Mouse (Mus musculus) megakaryocyte, embryonic 14.5 days (primary cell): Measurements from ENCODE around the gene Copa. TPM values are rescaled to one million over a fixed set of nuclear protein-coding genes. Genes with fewer than 3 reads are reported as not detected.

Experiments used
- H3K27me3 ChIP-seq: replicated peaks from 2 replicates; pipeline ENCODE3; 2012; ENCODE audit warnings: inconsistent platforms
- H3K36me3 ChIP-seq: replicated peaks from 2 replicates; pipeline ENCODE3; 2012; ENCODE audit warnings: low read length, inconsistent platforms, mixed read lengths
- H3K4me1 ChIP-seq: 2 replicates; pipeline ENCODE4 v1.6.1; 2012; ENCODE audit warnings: inconsistent platforms
- H3K4me3 ChIP-seq: replicated peaks from 2 replicates; pipeline ENCODE3; 2012; ENCODE audit warnings: moderate library complexity, mild to moderate bottlenecking, inconsistent platforms
- H3K9me3 ChIP-seq: 2 replicates; pipeline ENCODE4 v1.6.1; 2012; ENCODE audit warnings: inconsistent platforms
- FLI1 ChIP-seq: IDR thresholded peaks from 2 replicates; pipeline ENCODE4 v1.6.1; 2012; ENCODE audit warnings: low read length, inconsistent platforms, mixed read lengths
- GATA1 ChIP-seq: IDR thresholded peaks from 3 replicates; pipeline ENCODE4 v1.6.1; 2012; ENCODE audit warnings: mixed read lengths, low read length, inconsistent platforms, borderline replicate concordance
- polyA plus RNA-seq: library from polyadenylated mRNA; stranded (reverse); fragments of >175 nt; gene quantifications from 2 replicates; pipeline ENCODE4 v1.2.3, GENCODE M21; 2012; ENCODE audit warnings: low replicate concordance; ENCODE audit not compliant: insufficient read depth

Gene Copa
- polyA plus RNA-seq, 1 experiment: 15.6 TPM

GRCm38 (mm10) chr1:172160508-172160907 lies 78.2 kb downstream of the Copa start:
- Histone ChIP-seq H3K36me3 (peaks cover 69% of the 10 kb centered on the region), H3K4me3 (no peak overlapping the region)

GRCm38 (mm10) chr1:172162009-172162408 lies 79.7 kb downstream of the Copa start:
- no peak overlapping the region for H3K4me3 ChIP-seq
- H3K36me3 ChIP-seq: peaks cover 70% of the 10 kb centered on the region
- H3K4me1 ChIP-seq: peaks cover 35% of the 10 kb centered on the region
- H3K9me3 ChIP-seq: no peaks in the 10 kb centered on the region
- H3K27me3 ChIP-seq: no peaks in the 10 kb centered on the region
- TF ChIP-seq FLI1 (no peak), GATA1 (no peak)

More at GRCm38 (mm10) chr1:172160508-172160907, 78.2 kb downstream of the Copa start:
- Histone ChIP-seq H3K9me3 (no peaks in the 10 kb centered on the region), H3K4me1 (peaks cover 41% of the 10 kb centered on the region), H3K27me3 (no peaks in the 10 kb centered on the region)
- no peak for TF ChIP-seq GATA1
- no peak for TF ChIP-seq FLI1

GRCm38 (mm10) chr1:172162959-172163358 lies 80.6 kb downstream of the Copa start:
- H3K9me3 ChIP-seq: no peaks in the 10 kb centered on the region
- TF ChIP-seq FLI1 (no peak), GATA1 (no peak)
- no peaks in the 10 kb centered on the region for H3K27me3 ChIP-seq
- H3K4me1 ChIP-seq: peaks cover 35% of the 10 kb centered on the region
- H3K36me3 ChIP-seq: peaks cover 79% of the 10 kb centered on the region
- no peak overlapping the region for H3K4me3 ChIP-seq

GRCm38 (mm10) chr1:172167911-172168310 lies 85.6 kb downstream of the Copa start:
- Histone ChIP-seq H3K36me3 (peaks cover 98% of the 10 kb centered on the region), H3K4me1 (peaks cover 10% of the 10 kb centered on the region; the same call in 1 of the 2 replicates), H3K9me3 (no peaks in the 10 kb centered on the region), H3K27me3 (no peaks in the 10 kb centered on the region), H3K4me3 (no peak overlapping the region)
- TF ChIP-seq FLI1 (no peak), GATA1 (no peak)

GRCm38 (mm10) chr1:172169809-172170208 lies 87.5 kb downstream of the Copa start:
- peaks cover 98% of the 10 kb centered on the region for H3K36me3 ChIP-seq
- H3K4me1 ChIP-seq: no peaks in the 10 kb centered on the region
- TF ChIP-seq GATA1 (no peak), FLI1 (no peak)
- H3K27me3 ChIP-seq: no peaks in the 10 kb centered on the region
- no peaks in the 10 kb centered on the region for H3K9me3 ChIP-seq
- no peak overlapping the region for H3K4me3 ChIP-seq

Other genes starting within 250 kb of the Copa start
- gene Cd84, start 242.8 kb upstream of the Copa start, polyA plus RNA-seq: 1.2 and 4.2 TPM in 2 replicates
- gene Gm10521, start 186.9 kb upstream of the Copa start, polyA plus RNA-seq: 0.36 TPM in 1 of 2 replicates, not detected in the other
- not detected in 2 replicates for gene Slamf6, start 165.0 kb upstream of the Copa start, polyA plus RNA-seq
- 3.2 TPM in 1 of 2 replicates, not detected in the other for gene Vangl2, start 54.1 kb upstream of the Copa start, polyA plus RNA-seq
- gene Nhlh1, start 25.0 kb upstream of the Copa start, polyA plus RNA-seq: not detected in 2 replicates
- 0.76 and 7.6 TPM in 2 replicates for gene Ncstn, start 266 bp downstream of the Copa start, polyA plus RNA-seq
- 4.1 and 18.9 TPM in 2 replicates for gene Pex19, start 44.2 kb downstream of the Copa start, polyA plus RNA-seq
- 15.0 and 34.6 TPM in 2 replicates for gene Dcaf8, start 65.6 kb downstream of the Copa start, polyA plus RNA-seq
- gene Pea15a, start 124.3 kb downstream of the Copa start, polyA plus RNA-seq: 6.9 and 11.9 TPM in 2 replicates
- not detected in 2 replicates for gene Casq1, start 137.3 kb downstream of the Copa start, polyA plus RNA-seq
- gene Atp1a4, start 175.9 kb downstream of the Copa start, polyA plus RNA-seq: not detected in 2 replicates
- gene Igsf8, start 179.1 kb downstream of the Copa start, polyA plus RNA-seq: 18.9 and 46.3 TPM in 2 replicates
- 0.03 TPM in 1 of 2 replicates, not detected in the other for gene Atp1a2, start 215.5 kb downstream of the Copa start, polyA plus RNA-seq
- gene Kcnj9, start 246.8 kb downstream of the Copa start, polyA plus RNA-seq: 0.13 TPM in 1 of 2 replicates, not detected in the other